Comparison of ENCODE assay signal across 9 mouse cellular contexts in the genomic region with DNA sequence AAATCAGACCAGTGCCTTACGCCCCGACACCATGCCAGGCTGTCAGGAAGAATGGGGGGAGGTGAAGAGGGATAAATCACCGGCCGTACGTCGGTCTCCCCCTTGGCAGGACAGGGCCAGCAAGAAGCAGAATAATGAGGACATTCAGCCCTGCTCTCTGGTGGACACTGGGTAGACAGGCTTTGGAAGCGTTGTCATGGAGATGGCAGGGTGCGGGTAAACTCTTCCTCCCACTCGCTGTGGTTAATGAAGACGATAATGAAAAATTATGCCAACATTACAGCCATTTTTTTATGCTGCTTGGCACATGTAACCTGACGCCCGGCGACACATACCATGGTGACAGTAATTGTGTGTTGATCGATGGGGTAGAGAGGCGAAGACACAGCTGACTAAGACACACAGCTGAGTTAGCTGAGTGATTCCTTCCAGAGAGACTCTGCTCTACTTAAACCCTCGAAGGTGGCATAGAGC.
A peak's percentile ranks its signal among the peaks of the same experiment; 100 is the strongest.
DNase-seq lines count a peak whose midpoint lies in the region; ATAC-seq and TF ChIP-seq lines count a peak whose summit lies in the region.
"Had no signal": no experiment of that assay in that cellular context is flagged by ENCODE, and none has a peak within 500 bp of the region (broad histone marks: within the 10 kb centered on the region; RNA-seq: fewer than 3 reads in every experiment).

No protein-coding gene starts in this region.

- TF ChIP-seq EP300 in stomach, postnatal 0 days (optimal IDR thresholded peaks at IDR 0.05) = no peak

- WGBS in stomach, embryonic 14.5 days = 16% methylated on average over 16 of the region's 16 CpGs
- 18% methylated on average over 16 of the region's 16 CpGs for WGBS in stomach, postnatal 0 days
- 23% methylated on average over 16 of the region's 16 CpGs for WGBS in forebrain, embryonic 10.5 days

- no peak for TF ChIP-seq CTCF in stomach, postnatal 0 days (IDR thresholded peaks at IDR 0.05; ENCODE audit: low read depth)

- no peaks in the 10 kb centered on the region for H3K27me3 ChIP-seq in stomach, embryonic 14.5 days (ENCODE audit: control insufficient read depth, insufficient read depth, low read length)
- no peaks in the 10 kb centered on the region for H3K27me3 ChIP-seq in stomach, postnatal 0 days (ENCODE audit: control insufficient read depth, insufficient read depth, low read length)
- peaks cover 92% of the 10 kb centered on the region for H3K27me3 ChIP-seq in forebrain, embryonic 10.5 days (ENCODE audit: poor library complexity, severe bottlenecking)
- H3K27me3 ChIP-seq: liver, embryonic 15.5 days had no signal

- no peaks in the 10 kb centered on the region for H3K36me3 ChIP-seq in stomach, embryonic 14.5 days (ENCODE audit: control insufficient read depth, insufficient read depth, low read length)
- H3K36me3 ChIP-seq in stomach, postnatal 0 days (ENCODE audit: control insufficient read depth, insufficient read depth, low read length) = no peaks in the 10 kb centered on the region
- no peaks in the 10 kb centered on the region for H3K36me3 ChIP-seq in forebrain, embryonic 10.5 days (replicated peaks)
- H3K36me3 ChIP-seq: liver, embryonic 15.5 days had no signal

- 0 out of 2 replicates have a peak, but pooled peaks have one; percentile 39 for ATAC-seq in stomach, embryonic 14.5 days (ENCODE audit: insufficient number of reproducible peaks, insufficient read depth, low FRiP score, low read depth)
- no peak for ATAC-seq in stomach, postnatal 0 days (ENCODE audit: low FRiP score, low TSS enrichment)

- no peak for DNase-seq in stomach, postnatal 0 days (ENCODE audit: low spot score)
- peak; percentile 66 for DNase-seq in forebrain, embryonic 10.5 days (ENCODE audit: extremely low spot score, low spot score)
- DNase-seq in layer of hippocampus, adult 9-11 months = peak; percentile 78
- peak; percentile 40 for DNase-seq in lung, postnatal 14 days
- peak; percentile 50 for DNase-seq in right cerebral cortex, postnatal 25 days
- DNase-seq in thymus, postnatal 0 days (ENCODE audit: low spot score) = no peak
- no peak for DNase-seq in spleen, postnatal 36 days (ENCODE audit: low spot score in 2 of 2)

- H3K4me3 ChIP-seq in stomach, embryonic 14.5 days (ENCODE audit: low read depth, low read length) = no peak overlapping the region
- no peak overlapping the region for H3K4me3 ChIP-seq in stomach, postnatal 0 days (ENCODE audit: low read depth, low read length)
- H3K4me3 ChIP-seq in forebrain, embryonic 10.5 days = peak overlapping the region; percentile 27
- H3K4me3 ChIP-seq: liver, embryonic 15.5 days had no signal

- H3K9ac ChIP-seq in stomach, embryonic 14.5 days (replicated peaks; ENCODE audit: low read depth, low read length) = no peak overlapping the region
- no peak overlapping the region for H3K9ac ChIP-seq in stomach, postnatal 0 days (ENCODE audit: low read length)
- H3K9ac ChIP-seq: liver, embryonic 15.5 days had no signal

- no peaks in the 10 kb centered on the region for H3K9me3 ChIP-seq in stomach, embryonic 14.5 days (ENCODE audit: control insufficient read depth, low read depth, low read length)
- H3K9me3 ChIP-seq in stomach, postnatal 0 days (ENCODE audit: control insufficient read depth, low read length) = no peaks in the 10 kb centered on the region
- H3K9me3 ChIP-seq in forebrain, embryonic 10.5 days = no peaks in the 10 kb centered on the region
- H3K9me3 ChIP-seq: liver, embryonic 15.5 days had no signal

- no peaks in the 10 kb centered on the region for H3K4me1 ChIP-seq in stomach, embryonic 14.5 days (ENCODE audit: control insufficient read depth, insufficient read depth, low read length)
- no peaks in the 10 kb centered on the region for H3K4me1 ChIP-seq in stomach, postnatal 0 days (replicated peaks; ENCODE audit: control insufficient read depth, insufficient read depth)
- peaks cover 26% of the 10 kb centered on the region for H3K4me1 ChIP-seq in forebrain, embryonic 10.5 days
- H3K4me1 ChIP-seq: liver, embryonic 15.5 days had no signal

- H3K27ac ChIP-seq in stomach, embryonic 14.5 days (ENCODE audit: low read length) = no peak overlapping the region
- H3K27ac ChIP-seq in stomach, postnatal 0 days (replicated peaks) = no peak overlapping the region
- H3K27ac ChIP-seq in forebrain, embryonic 10.5 days = peak overlapping the region; percentile 35; the same call in 1 of the 2 replicates
- H3K27ac ChIP-seq: liver, embryonic 15.5 days had no signal

- H3K4me2 ChIP-seq in stomach, embryonic 14.5 days (replicated peaks; ENCODE audit: low read depth, low read length) = no peak overlapping the region
- H3K4me2 ChIP-seq in stomach, postnatal 0 days (replicated peaks; ENCODE audit: low read depth) = no peak overlapping the region
- H3K4me2 ChIP-seq: liver, embryonic 15.5 days had no signal

Comparison
In these comparisons a context has a peak if more than half of its experiments do, and no peak if none do; other contexts are left out.
1. DNase-seq: peak in forebrain, embryonic 10.5 days (single experiment), layer of hippocampus, adult 9-11 months (single experiment), lung, postnatal 14 days (single experiment) and right cerebral cortex, postnatal 25 days (single experiment); none in stomach, postnatal 0 days (single experiment), thymus, postnatal 0 days (single experiment) and spleen, postnatal 36 days (0 of 2).